Mouse (Mus musculus) thymus, postnatal 0 days (tissue): ENCODE results near the gene Slc25a36. TPM values are rescaled to one million over a fixed set of nuclear protein-coding genes. Genes with fewer than 3 reads are reported as not detected.

Experiments used
- DNase-seq: peaks from one replicate; pipeline ENCODE4 v3.0.0-alpha.2; 2015; ENCODE audit warnings: low spot score
- polyA plus RNA-seq: library from polyadenylated mRNA; unstranded; fragments of >200 nt; fragmentation: Nextera tagmentation; extraction: Ambion mirVana; gene quantifications from 2 replicates; pipeline ENCODE4 v1.2.1, GENCODE M21; 2015

Gene Slc25a36
- 27.1 and 30.1 TPM in 2 replicates for polyA plus RNA-seq

DNA sequence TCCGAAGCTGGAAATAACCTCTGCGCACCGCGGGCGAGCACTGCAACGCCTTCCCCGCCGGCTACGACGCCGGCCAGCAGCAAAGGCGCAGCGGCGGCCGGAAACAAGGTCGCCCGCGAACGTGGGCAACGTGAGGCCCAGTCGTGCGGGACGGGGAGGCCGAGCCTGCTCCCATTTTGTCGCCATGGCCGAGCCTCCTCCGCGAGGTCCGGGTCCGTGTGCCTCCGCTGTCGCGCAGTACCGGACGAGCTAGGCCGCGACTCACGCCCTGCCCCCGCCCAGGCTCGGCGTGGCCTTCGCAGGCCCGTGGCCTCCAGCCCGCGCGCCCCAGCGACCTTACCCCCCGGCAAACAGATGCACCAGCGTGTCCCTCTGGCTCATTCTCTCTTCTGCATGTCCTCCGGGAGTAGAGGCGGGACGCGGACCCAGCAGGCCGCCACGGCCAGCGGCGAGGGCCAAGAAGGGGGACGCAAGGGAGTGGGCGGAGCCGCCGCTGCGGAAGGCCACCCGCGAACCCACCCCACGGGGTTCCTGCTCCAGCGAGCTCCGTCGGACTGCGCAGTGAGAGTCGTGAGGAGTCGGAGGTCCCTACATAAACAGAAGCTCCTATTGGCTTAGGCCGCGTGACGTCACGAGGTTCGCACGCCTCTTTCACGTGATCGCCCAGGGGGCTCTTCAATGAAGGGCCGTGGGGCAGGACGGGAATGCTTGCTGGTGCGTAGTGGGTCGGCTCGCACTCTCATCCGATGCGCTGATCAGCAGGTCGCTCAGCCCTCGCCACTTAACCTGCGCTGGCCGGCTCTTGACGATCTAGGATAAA, at the start of gene Slc25a36:
Slc25a36 (minus strand) TSS at position 587 of the 820 bp plus-strand sequence.
- DNase-seq = peak; percentile 98

GRCm38 (mm10) chr9:97158412-97158811, 47.5 kb upstream of the Slc25a36 start:
- DNase-seq = no peak

DNA sequence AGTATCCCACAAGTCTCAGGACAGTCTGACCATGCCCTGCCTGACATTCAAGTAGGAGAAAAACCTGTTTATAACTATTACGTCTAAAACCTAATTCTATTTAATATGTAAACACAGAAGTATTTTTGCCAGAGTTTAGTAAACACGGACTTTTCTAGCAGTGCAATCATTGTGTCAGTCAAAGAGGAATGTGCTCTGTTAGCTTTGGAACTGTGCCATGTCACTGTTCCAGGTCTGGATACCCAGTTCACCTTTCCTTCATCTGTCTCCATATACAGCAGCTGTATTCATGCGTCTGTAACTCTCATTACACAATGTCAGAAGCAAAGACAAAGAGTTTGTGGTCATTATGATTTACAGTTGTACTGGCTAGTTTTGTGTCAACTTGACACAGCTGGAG, 45.0 kb upstream of the Slc25a36 start:
- no peak for DNase-seq

GRCm38 (mm10) chr9:97154956-97155355, 44.0 kb upstream of the Slc25a36 start:
- no peak for DNase-seq

- no peak for DNase-seq
Measured at GRCm38 (mm10) chr9:97153006-97153405, 42.0 kb upstream of the Slc25a36 start.

DNA sequence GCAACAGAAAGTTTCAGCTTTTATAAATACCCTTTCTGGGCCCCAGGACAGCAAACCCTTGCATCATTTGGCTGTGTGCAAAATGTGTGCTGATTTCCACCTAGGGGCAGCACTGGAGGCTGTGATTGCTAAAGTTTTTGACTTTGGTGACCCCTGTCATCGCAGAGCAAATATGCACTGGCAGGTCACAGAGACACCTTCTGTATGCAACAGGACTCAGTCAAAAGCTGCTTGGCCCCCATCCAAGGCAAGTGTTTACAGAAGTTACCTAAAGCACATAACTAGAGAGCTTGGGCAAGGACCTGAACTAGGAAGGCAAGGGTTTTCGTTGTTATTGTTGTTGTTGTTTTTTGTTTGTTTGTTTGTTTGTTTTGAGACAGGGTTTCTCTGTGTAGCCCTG, 36.3 kb upstream of the Slc25a36 start:
- no peak for DNase-seq

DNA sequence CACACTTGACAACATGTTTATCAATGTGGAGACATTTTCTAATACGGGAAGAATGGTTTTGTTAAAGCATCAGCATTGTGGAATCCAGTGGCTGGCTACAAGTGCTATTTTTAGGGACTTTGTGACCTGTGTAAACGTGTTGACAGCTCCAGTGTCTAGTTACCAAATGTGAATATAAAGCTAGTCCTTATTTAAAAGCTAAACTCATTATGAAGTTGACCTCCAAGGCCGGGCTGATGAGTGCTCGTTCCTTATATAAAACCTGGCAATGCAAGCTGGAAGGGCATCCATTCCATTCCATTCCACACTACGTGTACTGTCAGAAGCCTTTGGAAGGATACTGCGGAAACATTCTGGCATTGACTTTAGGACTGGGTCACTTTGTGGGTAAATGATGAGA, 34.4 kb upstream of the Slc25a36 start:
- DNase-seq = no peak

- no peak for DNase-seq
Measured at GRCm38 (mm10) chr9:97143416-97143815, 32.5 kb upstream of the Slc25a36 start.

GRCm38 (mm10) chr9:97142558-97142957, 31.6 kb upstream of the Slc25a36 start:
- no peak for DNase-seq

DNA sequence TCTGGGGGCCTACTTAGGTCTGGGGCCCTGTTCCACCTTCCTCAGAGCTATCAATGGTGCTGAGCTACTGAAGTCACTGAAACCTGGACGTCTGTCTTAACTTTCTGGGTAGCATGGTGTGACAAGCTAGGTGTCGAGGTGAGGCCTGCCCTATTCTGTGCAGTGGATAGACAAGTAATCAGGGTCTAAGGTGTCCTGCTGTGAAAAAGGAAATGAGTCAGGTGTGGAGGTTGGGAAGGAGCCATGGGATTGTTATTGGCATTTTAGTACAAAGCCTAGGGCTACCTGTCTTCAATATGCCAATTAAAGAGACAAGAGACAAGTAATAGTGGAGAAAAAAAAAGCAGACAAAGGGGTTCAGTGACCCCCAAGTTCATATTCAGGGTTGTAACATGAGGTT, 30.8 kb upstream of the Slc25a36 start:
- DNase-seq = no peak

DNA sequence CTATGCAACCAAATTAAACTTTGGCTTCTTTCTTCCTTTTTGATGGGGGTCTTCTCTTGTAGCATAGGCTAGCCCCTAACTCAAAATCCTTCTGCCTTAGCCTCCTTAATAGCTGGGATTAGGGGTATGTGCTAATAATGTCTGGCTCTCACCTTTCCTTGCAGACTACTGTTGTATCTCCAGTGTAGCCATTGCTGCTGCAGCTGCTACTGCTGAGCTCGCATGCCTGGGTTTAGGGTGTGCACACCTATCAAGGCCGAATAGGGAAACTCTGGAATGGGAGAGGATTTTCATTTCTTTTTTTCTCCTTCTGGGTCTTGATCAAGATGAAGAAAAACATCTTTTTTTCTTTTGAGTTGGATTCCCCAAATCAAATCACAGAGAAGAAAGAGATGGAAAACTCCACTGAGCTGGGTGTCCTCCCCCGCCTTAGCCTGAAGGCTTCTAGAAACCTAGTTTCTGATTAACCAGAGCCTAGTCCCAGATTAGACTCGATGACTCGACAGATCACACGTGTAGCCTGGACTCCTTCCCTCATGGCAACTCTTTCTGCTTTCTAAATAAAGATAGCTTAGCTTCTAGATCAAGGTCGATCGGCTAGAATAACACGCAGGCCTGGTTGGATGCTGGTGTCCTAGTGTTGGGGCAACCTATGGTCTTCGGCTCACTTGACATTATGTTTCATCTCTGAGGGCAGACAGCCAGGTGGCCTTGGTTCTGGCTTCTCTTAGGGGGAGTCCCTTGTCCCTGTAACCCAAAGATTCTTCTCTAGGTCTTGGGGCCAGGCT, 29.4 kb upstream of the Slc25a36 start:
- DNase-seq = no peak

GRCm38 (mm10) chr9:97137678-97138077, 26.7 kb upstream of the Slc25a36 start:
- no peak for DNase-seq

DNA sequence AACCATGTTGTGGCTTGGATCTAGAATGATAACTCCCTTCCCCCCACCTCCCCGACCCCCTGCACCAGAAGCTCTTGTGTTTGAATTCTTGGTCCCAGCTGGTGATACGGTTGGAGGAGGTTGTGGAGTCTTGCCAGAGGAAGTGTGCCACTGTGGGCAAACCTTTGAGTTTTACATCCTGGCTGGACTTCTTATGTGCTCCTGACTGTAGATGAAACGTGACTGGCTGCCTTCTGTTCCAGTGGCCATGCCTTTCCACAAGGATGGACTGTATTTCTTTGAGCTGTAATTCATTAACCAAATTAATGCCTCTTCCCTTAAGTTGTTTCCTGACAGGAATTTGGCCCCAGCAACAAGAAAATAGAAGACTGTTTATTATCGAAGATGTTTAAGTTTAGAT, 26.2 kb upstream of the Slc25a36 start:
- DNase-seq = no peak

GRCm38 (mm10) chr9:97135866-97136265, 24.9 kb upstream of the Slc25a36 start:
- DNase-seq = no peak

- no peak for DNase-seq
Measured at GRCm38 (mm10) chr9:97133178-97133577, 22.2 kb upstream of the Slc25a36 start.

DNA sequence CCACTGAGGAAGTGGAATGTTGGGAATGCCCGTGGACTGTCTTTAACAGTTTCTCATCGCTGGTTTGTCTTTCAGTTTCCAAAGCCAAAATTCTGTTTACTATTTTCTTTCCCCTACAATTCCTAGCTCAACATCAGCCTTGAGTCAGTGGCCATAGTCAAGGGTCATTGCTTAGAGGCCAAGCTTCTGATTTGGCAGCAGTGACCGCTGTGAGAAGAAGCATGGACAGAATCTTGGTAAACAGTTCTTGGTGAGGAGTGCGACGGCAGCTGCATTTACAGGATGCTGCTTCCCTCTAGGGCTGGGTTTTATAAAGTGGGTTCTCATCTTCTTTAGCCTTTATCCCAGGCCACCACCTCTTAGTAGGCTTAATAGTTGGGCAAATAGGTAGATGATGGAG, 19.0 kb upstream of the Slc25a36 start:
- DNase-seq = no peak

- DNase-seq = no peak
Measured at GRCm38 (mm10) chr9:97123934-97124692, 13.2 kb upstream of the Slc25a36 start.

DNA sequence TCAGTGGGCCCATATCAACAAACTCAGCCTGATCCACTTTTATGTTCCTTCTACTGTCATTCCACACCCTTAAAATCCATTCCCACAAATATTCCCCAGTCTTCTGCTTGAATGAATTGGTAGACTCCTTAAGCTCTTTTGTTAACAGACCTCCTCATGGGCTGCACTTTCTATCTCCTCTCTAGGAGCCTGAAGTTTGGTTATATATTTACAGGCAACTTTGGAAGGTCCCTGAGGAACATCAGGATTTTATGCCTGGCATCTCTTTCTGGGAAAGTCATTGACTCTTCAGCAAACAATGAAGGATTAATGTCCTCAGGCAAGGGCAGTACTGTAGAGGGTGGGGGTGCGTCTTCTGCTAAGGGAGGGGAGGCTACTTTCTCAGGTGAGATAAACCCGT, 10.5 kb upstream of the Slc25a36 start:
- DNase-seq = no peak

GRCm38 (mm10) chr9:97114271-97114670, 3.3 kb upstream of the Slc25a36 start:
- no peak for DNase-seq

DNA sequence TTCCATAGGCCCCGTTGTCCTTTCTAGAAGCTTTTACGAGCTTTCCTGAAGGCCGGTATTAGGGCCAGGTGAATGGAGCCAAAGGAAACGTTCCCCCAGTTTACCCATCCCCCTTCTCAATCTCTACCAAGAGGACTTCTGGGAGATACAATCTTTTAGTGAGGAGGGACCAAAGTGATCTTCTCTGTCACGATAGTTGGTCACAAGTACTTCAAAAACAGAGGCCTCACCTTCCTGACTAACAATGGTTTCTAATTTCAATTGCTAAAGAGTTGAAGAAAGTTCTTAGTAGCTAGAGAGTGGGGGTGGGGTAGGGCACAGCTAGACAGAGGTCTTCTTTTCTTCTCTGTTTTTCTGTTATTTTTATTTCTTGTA, 2.6 kb upstream of the Slc25a36 start:
- no peak for DNase-seq

- no peak for DNase-seq
Measured at GRCm38 (mm10) chr9:97112797-97113554, 2.0 kb upstream of the Slc25a36 start.
